Mouse (Mus musculus) cerebellum, postnatal 25 days (tissue): ENCODE data around the gene Fut7.
A peak's percentile ranks its signal among the peaks of the same experiment; 100 is the strongest.
"Not testable (repeated sequence)": the region's sequence is repeated elsewhere in the genome, so short reads cannot be mapped to it uniquely, and the experiment has no call there.

Source experiments
- DNase-seq, 2 experiments: peaks; one replicate each; pipeline ENCODE4 v3.0.0; 2021; ENCODE audit warnings: mixed read lengths in 2 of 2

Gene Fut7

GRCm38 (mm10) chr2:25422587-25423410 is at the start of gene Fut7:
Gene Fut7 (plus strand): TSS chr2:25423267.
- peak; percentile 33 to 37 for DNase-seq

- no peak for DNase-seq
These were observed 49.6 kb upstream of the Fut7 start for GRCm38 (mm10) chr2:25373431-25373830.

GRCm38 (mm10) chr2:25376589-25376988 is 46.5 kb upstream of the Fut7 start:
- peak; percentile 75 to 84 for DNase-seq

GRCm38 (mm10) chr2:25384492-25384891 is 38.6 kb upstream of the Fut7 start:
- no peak for DNase-seq

- DNase-seq: no peak
These were observed 31.8 kb upstream of the Fut7 start for GRCm38 (mm10) chr2:25391266-25391665.

GRCm38 (mm10) chr2:25394281-25395221 is 28.5 kb upstream of the Fut7 start:
- peak; percentile 34 to 61 for DNase-seq

GRCm38 (mm10) chr2:25395721-25396596 is 27.1 kb upstream of the Fut7 start, which contains the start of gene Entpd2:
Gene Entpd2 (plus strand): TSS chr2:25395874.
- DNase-seq: peak; percentile 61 to 62

GRCm38 (mm10) chr2:25396597-25396983 is 26.5 kb upstream of the Fut7 start:
- peak; percentile 80 to 84 for DNase-seq

GRCm38 (mm10) chr2:25397010-25397409 is 26.1 kb upstream of the Fut7 start:
- DNase-seq: no peak

GRCm38 (mm10) chr2:25398065-25398464 is 25.0 kb upstream of the Fut7 start:
- no peak for DNase-seq

- DNase-seq: no peak
These were observed 24.0 kb upstream of the Fut7 start, which contains the start of gene Npdc1 for GRCm38 (mm10) chr2:25399051-25399450. Gene Npdc1 (plus strand): TSS chr2:25399351.

GRCm38 (mm10) chr2:25400291-25400690 is 22.8 kb upstream of the Fut7 start:
- DNase-seq: no peak

- DNase-seq: peak; percentile 79 to 88
These were observed 22.3 kb upstream of the Fut7 start for GRCm38 (mm10) chr2:25400764-25401163.

GRCm38 (mm10) chr2:25402377-25402971 is 20.6 kb upstream of the Fut7 start:
- DNase-seq: peak; percentile 73 to 83

GRCm38 (mm10) chr2:25402972-25403601 is 20.0 kb upstream of the Fut7 start:
- DNase-seq: peak; percentile 94 to 96

- no peak for DNase-seq
These were observed 19.1 kb upstream of the Fut7 start for GRCm38 (mm10) chr2:25403994-25404393.

- DNase-seq: no peak
These were observed 14.2 kb upstream of the Fut7 start for GRCm38 (mm10) chr2:25408908-25409307.

- DNase-seq: not testable (repeated sequence)
These were observed 9.6 kb upstream of the Fut7 start for GRCm38 (mm10) chr2:25413436-25413835.

GRCm38 (mm10) chr2:25417426-25417825 is 5.6 kb upstream of the Fut7 start:
- DNase-seq: peak; percentile 40 to 50

- DNase-seq: peak; percentile 63 to 77
These were observed 1.2 kb upstream of the Fut7 start for GRCm38 (mm10) chr2:25421896-25422295.

- peak; percentile 22 to 27 for DNase-seq
These were observed 559 bp downstream of the Fut7 start for GRCm38 (mm10) chr2:25423626-25424025.
